Mouse (Mus musculus): ENCODE measurements around the gene Tmem121.
A peak's percentile ranks its signal among the peaks of the same experiment; 100 is the strongest.

Gene Tmem121

DNA sequence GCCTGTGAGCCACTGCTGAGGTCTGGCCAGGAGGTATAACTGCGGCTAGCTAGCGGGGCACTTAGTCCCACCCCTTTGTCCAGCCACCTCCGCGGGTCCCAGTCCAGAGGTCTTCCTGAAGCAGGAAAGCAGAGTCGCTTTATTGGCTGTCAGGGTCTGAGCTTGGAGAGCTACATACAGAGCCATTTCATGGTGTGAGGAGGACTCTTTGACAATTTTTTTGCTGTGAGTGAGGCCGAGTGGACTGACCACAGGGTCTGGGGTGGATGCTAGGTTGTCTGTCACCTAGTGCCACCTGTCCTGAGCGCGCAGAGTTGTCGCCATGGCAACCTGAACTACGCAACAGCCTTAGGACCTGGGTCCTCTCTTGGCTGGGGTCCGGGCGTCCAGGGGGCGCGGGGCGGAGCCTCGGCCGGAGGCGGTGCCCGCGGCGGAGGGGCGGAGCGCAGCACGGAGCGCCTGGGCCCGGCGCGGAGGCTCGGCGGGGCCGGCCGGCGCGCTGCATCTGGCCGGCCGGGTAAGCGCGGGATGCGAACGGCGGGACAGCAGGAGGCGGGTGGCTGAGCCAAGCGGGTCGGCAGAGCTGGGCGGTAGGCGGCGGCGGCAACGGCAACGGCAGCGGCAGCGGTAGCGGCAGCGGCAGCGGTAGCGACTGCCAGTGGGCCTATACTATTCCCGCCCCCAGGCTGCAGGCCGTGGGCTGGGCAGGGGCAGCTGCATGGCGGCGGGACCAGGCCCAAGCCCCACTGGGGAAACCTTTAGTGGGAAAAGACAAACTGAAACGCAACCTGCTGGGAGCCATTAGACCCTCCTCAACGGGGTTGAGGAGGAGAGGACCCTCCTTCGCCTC is at the start of gene Tmem121:
Gene Tmem121 (plus strand): TSS at position 489 of the 850 bp plus-strand sequence.
- peak; percentile 77 for DNase-seq

- DNase-seq, result no peak
Observed at GRCm38 (mm10) chr12:113136492-113137020, 49.2 kb upstream of the Tmem121 start.

GRCm38 (mm10) chr12:113137260-113138213 is 48.2 kb upstream of the Tmem121 start:
- DNase-seq, result no peak

- no peak for DNase-seq
Observed at GRCm38 (mm10) chr12:113138291-113138690, 47.4 kb upstream of the Tmem121 start.

GRCm38 (mm10) chr12:113138901-113139864 is 46.5 kb upstream of the Tmem121 start:
- DNase-seq, result peak; percentile 50

- peak; percentile 95 for DNase-seq
Observed at GRCm38 (mm10) chr12:113139908-113140615, 45.7 kb upstream of the Tmem121 start, which contains the start of gene Crip2. Gene Crip2 (plus strand): TSS chr12:113140236.

GRCm38 (mm10) chr12:113140616-113141411 is 44.9 kb upstream of the Tmem121 start:
- DNase-seq, result no peak

- DNase-seq, result no peak
Observed at GRCm38 (mm10) chr12:113141531-113141973, 44.2 kb upstream of the Tmem121 start.

- DNase-seq, result peak; percentile 70
Observed at GRCm38 (mm10) chr12:113142021-113142975, 43.4 kb upstream of the Tmem121 start.

DNA sequence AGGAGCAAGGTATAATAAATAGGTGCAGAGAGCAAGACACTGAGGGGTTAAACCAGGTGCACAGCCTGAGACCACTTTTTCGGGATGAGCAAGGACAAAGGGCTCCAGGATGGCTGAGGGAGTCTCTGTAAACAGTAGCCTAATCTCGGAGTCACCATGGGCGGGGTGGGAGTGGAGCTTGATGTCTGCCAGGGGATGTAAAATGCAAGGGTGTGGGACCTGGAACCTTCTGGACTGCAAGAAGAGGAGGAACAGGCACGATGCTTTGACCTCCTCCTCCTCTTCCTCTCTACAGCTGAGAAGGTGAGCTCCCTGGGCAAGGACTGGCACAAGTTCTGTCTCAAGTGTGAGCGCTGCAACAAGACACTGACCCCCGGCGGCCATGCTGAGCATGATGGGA is 42.6 kb upstream of the Tmem121 start:
- DNase-seq, result no peak

DNA sequence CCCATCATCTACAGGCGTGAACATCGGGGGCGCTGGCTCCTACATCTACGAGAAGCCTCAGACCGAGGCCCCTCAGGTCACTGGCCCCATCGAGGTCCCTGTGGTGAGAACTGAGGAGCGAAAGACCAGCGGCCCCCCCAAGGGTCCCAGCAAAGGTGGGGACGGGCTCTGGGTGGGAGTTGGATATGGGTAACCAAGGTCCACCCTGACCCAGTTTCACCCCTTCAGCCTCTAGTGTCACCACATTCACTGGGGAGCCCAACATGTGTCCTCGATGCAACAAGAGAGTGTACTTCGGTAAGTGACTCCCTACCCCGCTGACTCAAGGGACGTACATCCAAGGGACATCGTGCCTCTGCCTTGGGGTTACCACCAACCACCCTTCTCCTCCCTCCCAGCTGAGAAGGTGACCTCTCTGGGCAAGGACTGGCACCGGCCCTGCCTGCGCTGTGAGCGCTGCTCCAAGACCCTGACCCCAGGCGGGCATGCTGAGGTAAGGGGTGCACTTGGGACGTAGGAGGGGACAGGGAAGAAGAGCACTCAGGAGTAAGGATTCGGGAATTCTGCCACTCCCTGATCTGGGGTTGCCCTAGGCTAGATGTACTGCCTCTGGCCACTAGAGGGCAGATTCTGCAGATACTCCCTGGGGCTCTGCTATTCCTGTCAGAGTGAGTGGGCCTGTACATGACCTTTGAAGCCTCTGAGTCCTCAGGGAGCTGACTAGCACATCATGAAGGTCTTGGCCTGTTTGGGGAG is 41.6 kb upstream of the Tmem121 start:
- peak; percentile 63 for DNase-seq

DNA sequence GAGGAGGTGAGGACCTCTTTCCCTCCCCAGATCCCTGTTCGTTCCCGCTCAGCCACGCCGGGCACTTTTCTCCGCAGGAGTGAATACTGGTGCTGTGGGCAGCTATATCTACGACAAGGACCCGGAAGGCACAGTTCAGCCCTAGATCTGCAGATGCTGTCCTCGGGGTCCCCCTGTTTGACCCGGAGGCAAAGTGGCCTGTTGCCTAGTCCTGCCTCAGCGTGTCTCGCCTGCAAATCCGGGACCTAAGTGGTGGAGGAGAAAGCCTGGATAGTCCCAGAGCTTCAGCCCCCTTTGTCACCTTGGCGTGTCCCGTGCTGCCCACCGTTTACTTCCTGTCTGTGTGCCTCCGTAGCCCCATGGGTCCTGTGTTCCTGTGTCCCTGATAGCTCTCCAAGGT is 40.8 kb upstream of the Tmem121 start:
- no peak for DNase-seq

- DNase-seq, result no peak
Observed at GRCm38 (mm10) chr12:113145591-113145990, 40.1 kb upstream of the Tmem121 start.

DNA sequence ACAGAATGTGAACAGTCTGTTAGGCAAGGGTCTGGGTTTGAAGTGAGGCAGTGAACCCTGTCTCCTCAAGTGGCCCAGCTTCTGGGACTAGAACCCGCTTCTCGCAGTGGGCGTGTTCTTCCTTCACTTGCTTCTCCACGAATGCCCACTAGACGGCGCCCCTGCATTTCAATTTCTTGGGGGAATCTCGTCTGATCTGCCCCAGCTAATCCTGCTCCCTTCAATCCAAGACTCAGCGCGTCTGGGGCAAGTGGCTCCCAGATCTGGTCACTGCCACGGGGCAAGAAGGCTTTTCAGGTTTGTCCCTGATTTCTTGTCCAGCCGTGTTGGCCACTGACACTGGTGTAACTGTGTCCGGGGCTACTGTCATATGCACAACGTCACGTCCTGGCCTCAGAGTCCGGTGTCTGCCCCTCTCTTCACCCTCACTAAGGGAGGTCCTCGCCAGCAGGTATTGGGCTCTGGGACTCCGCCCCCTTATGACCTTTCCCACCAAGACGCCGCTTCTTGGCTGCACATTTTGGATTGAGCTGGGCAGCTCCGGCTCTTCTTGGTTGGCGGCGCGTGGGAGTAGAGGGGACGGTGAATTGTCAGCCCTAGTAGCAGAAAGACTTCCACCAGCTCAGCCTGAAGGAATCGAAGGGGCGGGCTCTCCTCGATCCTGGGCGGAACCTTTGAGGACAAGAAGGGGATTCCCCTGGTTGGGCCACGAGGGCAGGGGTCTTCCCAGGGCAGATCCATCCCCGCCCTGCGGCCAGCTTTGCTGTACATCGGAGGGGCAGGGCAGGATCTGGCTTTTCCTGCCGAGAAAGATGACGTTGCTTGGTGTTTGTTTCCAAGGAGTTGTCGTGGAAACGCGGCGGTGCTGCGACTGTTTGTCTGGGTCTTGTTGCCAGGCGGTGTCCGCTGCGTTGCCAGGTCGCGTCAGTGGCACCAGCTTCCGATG is 39.3 kb upstream of the Tmem121 start, which contains the start of gene Crip1:
Gene Crip1 (plus strand): TSS at position 205 of the 946 bp plus-strand sequence.
- DNase-seq, result peak; percentile 87

- no peak for DNase-seq
Observed at GRCm38 (mm10) chr12:113147481-113147880, 38.2 kb upstream of the Tmem121 start.

- DNase-seq, result no peak
Observed at GRCm38 (mm10) chr12:113148381-113149035, 37.2 kb upstream of the Tmem121 start.

All from retina, postnatal 1 day (tissue).